Mouse (Mus musculus) B cell, adult 2 months (primary cell): ENCODE data around the gene Tle3.

Source experiments
- DNase-seq, 2 experiments: peaks; one replicate each; pipeline ENCODE4 v3.0.0; 2022

Gene Tle3

DNA sequence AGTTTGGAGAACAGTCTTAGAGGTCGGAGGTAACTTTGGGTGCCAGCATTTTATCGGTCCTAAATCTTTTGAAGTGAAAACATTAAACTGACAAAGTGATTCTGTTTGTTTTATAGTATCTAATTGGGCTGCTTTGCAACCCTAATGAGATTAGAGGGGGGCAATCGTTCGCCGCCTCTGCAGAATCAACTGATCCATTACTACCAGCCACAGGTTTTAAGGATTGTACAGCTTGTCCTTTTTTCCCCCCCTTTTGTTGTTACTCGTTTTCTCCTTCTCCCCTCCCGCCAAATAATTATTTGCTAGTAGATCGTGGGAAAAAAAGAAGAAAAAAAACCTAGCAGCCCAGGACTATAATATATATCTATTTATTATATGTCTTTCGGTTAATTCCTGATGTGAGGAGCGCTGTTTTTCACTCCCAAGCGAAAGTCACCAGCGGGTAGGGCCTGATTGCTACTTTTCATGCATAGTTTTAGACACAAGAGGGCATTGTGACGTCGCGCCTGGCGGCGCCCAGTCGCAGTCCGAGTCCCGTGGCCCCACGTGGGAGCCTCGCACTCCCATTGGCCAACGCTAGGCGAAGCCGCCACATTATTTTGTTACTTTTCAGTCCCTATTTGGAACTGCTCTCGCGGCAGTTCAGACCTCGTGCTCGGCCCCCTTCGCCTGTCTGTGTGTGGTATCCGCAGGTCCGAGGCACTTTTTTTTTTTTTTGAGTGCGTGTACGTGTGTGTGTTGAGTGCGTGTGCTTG, at the start of gene Tle3:
Tle3 (plus strand) TSS at position 612 of the 755 bp plus-strand sequence.
- peak; percentile 98 for DNase-seq

DNA sequence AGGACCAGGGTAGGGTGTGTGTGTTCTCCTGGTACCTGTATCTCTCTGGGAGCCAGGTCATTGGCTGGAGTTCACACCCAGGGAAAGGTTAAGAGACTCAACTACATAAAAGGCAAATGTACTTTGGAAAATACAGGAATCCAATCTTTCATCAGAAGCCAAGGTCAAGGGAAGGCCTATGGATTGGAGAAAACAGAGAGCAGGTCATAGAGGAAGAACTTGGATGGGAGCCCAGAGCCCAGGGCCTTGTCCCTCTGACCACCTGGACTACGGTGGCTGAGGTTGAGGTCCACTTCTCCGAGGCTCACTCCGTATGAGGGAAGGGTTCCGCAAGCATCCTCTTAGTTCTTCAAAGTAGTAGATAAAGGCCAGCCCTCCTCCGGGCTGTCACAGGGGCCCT, 48.9 kb upstream of the Tle3 start:
- DNase-seq = no peak

DNA sequence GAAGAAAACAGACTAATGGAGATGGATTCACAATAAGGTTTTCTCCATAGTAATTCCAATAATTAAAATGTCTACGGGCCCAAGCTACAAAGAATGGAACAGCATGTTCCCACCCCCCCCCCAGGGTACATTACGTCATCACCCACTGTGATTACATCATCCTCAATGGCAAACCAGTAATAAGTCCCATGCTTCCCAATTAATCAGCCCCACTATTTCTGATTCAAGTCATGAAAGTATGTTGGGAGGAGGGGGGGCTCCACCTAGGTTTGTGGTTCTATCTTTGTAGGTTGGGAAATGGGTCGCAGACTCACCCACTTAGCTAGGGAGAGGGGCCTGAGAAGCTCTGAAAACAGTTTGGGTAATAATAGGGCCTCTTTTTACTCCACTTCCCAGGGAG, 48.3 kb upstream of the Tle3 start:
- no peak for DNase-seq

DNA sequence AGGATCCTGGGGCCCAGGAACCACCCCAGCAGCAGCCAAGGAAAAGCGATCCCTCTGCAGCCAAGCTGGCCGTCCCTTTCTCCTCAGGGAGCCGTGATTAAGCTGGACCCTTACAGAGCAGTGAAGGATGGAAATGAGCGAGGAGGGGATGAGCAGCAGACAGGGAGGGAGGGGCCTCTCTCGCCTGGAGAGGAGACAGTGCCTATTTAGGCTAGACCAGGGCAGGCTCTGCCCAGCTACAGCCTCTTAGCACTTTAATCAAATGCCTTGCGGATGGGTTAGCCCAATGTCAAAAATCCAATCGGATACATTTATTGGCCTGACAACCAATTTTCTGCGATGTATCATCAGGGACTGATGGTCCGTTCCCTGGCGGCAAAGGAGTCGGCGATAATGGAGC, 47.8 kb upstream of the Tle3 start:
- DNase-seq = no peak

DNA sequence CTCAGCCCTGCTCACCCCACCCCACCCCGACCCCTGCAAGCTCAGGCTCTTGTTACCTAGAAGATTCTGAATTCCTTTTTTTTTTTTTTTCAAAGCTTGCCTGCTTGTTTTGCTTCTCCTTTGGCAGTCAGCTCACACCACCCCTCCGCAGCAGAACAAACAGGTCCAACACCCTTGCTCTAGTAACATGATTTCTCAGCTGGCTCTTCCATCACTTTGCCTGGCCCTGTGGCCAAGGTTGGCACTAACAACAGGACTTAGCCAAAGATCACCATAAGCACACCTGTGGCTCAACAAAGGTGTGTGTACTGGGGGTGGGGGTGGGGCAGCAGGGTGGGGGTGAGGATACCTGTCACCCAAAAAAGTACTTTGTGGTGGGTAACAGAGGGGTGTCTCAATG, 47.2 kb upstream of the Tle3 start:
- no peak for DNase-seq

DNA sequence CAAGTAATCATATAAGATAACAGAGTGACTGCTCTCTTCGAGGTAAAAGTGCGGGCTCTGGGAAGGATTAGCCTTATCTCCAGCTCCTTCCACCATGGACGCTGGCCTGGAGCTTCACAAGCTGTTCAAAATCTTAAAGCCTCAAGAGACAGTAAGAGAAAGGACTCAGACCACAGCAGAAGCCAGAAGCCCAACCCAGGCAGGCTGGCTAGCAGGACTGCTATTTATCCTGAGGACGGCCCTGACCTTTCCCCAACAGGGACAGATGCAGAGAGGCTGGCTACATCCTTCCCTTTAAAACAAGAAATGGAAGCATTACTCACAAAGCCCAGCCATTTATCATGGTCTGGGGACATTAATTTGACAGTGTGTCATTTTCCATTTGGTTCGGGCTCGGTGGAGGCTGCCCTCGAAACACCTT, 46.2 kb upstream of the Tle3 start:
- DNase-seq = no peak

DNA sequence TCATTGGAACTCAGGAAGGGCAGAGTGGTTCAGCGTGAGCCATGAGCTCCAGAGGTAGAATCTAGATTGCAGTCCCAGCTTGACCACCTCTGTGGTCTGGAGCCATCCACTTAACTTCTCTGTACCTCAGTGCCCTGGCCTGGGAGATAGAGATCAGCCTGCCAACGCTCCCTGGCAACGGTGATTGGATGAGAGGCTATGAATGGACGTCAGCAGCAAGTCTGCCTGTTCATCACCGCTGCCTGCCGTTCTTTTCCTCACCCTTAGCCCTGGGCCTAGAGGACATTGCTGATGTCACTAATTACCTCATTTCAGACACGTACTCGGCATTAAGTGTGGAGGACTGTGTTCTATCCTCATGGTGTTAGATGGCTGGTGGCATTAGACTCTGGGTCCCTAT, 45.2 kb upstream of the Tle3 start:
- no peak for DNase-seq

DNA sequence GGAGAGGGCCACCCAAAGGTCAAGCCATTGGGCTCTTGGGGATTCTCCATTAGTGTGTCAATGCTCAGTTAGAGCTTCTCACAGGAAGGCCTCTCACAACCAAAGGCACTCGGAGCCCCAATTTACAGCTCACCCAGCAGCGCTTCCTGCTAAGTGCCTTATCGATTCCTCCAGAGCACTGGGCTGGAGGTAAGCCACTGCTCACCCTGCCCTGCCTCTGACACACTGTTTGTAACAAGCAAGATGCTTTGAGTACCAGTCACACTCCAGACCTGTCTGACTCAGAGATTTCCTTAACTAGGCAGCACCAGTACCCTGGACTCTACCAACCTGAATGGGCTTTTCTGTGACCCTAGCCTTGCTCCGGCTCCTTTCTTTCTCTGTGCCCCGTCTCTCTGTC, 44.0 kb upstream of the Tle3 start:
- DNase-seq = no peak

DNA sequence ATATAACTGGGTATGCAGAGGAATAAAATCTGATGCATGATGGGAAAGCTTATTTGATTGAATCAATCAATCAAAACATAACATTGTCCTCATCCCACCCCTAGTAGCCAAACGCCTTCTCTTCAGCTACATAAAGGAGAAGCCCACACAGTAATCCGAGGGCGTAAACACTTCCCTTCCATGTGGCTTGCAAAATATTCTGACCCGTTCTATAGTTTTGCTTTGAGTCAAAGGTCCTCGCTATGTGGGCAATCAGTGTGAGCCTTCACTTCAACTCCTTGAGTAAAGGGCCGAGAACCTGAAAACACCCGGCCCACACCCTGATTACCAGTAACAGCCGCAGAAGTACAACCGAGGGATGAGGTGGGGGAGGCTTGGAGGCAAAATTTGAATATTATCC, 41.4 kb upstream of the Tle3 start:
- no peak for DNase-seq

DNA sequence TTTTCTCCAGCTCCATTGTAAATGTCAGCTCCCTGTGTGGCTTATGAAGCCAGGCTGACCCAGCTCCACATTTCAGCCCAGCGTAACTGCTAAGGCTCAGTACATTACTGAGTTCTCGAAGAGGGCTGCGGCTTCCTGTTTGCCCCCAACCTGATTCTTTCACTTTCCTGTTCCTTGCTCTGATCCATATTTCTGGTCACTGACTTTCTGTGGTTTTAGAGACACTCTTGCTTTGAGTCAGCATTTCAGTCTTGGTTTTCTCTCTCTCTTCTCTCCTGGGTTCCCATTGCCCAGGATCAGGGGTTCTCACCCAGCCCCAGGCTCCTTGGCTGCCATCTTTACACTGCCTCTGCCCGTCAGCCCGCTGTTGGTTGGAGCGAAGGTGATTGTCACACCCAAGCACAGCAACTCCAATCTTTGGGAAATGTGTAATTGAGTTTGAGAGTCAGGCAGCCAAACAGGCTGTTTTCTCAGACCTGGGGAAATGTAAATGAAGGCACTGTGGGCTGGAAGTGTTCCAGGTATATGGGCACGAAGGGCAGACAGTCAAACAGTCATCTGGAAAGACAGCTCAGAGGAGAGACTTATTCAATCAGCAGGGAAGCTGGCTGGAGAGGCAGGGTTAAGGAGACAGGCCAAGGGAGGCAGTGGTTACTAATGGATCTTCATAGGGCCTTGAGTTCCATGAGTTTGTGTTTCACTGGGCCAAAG, 39.8 kb upstream of the Tle3 start:
- no peak for DNase-seq

DNA sequence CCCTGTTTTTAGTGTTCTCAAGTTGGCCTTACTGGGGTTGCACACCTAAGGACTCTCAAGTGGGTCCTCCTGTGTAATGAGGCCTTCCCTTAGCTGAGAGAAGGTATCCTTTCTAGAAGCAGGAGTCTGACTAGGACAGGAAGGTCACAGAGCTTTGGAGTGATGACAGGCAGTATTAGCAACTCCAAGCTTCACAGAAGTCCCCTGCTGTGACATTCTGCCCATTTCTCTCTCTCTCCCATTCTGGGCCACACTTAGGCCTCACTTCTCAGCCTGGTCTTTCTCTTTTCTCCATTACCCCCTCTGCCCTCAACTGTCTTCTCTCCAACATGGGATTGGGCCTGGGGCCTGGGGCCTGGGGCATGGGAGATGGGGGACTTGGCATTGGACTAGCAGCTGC, 36.0 kb upstream of the Tle3 start:
- DNase-seq = no peak

DNA sequence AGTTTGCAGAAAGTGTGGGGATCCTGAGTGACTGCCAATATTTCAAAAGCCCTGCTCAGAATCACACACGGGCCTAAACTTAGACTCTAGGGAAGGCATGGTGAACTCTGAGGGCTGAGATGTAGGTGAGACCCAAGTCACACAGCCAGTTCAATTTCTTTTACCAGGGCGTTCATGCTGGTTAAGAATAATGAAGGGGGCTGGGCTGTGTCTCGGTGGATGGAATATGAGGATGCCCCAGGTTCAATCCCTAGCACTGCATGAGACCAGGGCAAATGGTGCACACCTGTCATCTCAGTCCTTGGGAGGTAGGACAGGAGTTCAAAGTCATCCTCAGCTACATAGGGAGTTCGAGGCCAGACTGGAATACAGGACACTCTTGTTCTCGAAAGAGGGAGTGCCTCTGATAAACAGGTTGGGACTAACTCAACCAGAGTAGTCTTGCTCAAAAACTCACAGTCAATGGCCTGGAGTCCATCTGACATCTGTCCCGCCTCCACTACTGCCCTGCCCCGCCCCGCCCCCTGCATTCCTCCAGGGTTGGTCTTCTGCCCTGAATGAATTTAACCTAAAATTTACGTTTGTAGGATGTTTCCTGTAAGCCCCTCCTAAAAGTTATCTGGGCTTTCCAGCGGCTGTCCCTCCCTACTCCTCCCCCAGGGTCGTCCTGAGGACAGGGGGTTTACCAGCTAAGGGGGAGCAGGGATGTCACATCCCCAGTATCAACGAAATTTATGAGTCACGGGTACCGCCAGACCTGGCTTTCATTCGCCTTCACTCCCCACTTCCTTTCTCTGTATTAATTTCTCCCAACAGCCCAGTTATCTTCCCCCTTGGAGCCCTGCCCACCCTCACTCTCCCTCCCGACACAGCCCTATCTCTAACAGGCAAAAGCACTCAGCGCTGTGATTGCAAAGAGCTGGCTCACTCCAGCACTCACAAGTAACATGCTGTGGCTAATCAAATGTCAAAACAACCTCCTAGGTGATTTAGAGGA, 35.3 kb upstream of the Tle3 start:
- DNase-seq = no peak

DNA sequence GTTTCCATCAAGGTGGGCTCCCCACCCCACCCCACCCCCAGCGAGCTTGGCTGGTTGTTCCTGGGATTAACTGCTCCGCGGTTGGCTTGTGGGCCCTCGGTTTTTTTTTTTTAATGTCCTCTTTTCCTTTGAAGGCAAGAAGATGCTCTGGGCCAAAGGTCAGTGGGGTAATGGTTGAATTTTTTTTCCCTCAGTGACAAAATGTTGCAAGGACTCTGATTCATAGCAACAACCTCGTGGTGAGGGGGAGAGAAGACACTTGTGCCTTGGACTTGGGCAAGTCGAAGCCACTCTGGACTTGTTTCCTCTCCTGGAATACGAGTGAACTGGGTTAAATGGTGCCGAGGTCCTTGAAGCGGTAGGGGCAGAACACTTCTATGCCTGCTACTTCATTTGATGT, 34.5 kb upstream of the Tle3 start:
- DNase-seq = no peak

DNA sequence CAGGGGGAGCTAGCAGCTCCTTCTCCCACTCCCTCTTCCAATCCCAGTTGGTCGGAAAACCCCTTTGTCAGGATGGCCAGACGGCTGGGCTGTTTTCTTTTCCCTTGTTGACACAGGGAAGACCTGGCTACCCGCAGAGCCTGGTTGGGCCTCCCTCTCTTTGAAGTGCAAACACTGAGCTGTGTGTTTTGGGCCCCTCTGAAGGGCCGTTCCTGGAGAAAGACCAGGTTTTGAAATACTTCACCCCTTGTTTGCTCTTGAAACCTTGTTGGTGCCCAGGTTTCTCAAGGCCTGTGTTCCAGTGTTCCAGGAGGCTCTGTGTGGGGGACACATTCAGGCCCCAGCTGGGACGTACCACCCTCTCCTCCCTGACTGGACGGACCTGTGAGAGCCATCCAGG, 32.9 kb upstream of the Tle3 start:
- DNase-seq = no peak

DNA sequence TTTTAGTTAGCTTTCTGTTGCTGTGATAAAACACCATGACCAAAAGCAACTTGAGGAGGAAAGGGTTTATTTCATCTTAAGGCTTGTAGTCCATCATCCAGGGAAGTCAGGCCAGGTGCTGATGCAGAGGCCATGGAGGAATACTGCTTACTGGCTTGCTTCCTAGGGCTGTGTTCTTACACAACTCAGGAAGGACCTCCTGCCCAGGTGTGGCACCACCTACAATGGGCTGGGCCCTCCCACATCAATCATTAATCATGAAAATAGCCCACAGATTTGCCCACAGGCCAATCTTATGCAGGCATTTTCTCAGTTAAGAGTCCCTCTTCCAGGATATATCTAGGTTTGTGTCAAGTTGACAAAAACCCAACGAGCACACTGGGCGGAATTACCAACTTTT, 31.8 kb upstream of the Tle3 start:
- DNase-seq = no peak

DNA sequence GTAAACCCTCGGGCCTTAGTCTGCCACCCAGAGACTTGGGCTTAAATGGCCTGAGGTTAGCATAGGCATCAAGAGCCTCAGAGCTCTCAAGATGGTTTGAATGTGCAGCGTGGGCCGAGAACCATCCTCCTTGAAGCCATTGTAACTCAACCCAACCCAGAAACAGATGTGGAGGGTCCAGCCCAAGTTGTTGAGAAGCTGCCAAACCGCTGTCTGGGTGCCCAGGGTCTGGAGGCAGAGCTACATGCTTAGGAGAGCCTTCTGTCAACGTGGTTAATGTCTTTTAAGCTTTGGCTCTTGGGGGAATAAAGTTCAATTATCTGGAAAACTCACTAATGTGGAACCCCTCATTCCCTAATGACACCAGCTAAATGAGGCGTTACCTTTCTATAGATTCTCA, 29.9 kb upstream of the Tle3 start:
- no peak for DNase-seq

DNA sequence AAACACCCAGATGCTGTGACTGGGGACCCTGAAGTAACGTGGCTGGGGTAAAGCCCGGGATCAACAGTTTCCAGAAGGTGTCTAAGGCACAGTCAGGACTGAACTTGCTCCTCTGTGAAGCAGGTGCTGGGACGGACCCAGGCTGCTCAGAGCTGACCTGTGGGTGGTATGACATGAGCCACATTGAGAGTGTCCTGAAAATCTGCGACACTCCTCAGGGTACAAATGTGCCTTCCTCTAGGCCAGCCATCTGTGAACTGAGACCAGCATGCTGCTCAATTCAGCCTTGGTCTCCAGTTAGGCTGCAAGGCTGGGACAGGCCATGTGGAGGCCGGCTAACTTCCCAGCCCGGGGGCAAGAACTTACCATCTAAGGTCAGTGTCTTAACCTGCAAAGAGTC, 27.5 kb upstream of the Tle3 start:
- no peak for DNase-seq

DNA sequence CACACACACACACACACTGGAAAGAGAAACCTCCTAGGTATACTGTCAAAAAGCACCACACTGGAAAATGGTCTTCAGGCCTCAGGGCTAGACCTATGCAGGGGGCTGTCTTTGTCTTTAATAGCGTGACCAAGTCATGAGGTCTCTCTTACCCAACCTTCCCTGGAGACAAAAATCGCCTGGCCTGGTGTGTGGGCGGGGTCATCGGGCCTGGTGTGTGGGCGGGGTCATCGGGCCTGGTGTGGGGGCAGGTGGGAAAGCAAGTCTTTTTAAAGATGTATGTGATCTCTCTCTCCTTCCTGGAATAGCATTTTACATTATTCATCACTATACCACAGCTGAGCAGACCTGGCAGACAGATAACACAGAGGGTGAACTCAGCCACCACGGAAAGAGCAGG, 25.2 kb upstream of the Tle3 start:
- peak; percentile 51 to 58 for DNase-seq

DNA sequence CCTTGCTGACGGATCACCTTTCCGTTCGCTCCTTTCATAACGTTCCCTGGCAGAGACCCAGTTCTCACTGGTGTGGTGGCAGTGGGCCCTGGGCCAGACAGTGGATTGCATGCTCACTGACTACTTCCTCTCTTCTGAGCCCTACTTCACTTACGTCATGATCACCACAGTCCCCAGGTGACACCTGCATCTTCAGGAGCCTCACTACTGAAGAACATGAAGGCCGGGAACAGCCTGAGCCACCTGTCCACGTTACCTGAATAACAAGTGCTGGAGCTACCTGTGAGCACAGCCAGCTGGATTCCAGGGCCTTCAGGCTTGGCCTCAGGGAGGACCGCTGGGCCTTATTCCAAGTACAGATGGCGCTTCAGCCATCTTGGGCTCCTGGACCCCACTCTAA, 24.1 kb upstream of the Tle3 start:
- peak; percentile 52 to 61 for DNase-seq

DNA sequence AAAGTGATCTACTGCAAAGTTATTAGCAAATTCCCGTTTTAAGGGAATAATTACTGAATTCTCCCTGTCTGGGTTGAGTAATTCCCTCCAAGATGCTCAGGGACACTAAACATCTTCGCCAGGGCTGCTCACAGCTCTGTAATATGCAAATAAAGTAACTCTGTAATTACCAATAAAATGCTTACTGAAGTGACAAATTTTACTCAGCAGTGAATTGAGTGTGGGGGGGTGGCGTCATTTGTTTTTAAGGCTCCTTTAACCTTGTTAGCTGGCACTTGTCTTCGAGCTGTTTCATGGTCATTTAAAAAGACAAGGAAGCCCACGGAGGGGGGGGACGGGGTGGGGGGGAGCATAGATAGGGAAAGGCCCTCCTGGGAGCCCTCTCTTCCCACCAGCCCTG, 23.6 kb upstream of the Tle3 start:
- DNase-seq = no peak

DNA sequence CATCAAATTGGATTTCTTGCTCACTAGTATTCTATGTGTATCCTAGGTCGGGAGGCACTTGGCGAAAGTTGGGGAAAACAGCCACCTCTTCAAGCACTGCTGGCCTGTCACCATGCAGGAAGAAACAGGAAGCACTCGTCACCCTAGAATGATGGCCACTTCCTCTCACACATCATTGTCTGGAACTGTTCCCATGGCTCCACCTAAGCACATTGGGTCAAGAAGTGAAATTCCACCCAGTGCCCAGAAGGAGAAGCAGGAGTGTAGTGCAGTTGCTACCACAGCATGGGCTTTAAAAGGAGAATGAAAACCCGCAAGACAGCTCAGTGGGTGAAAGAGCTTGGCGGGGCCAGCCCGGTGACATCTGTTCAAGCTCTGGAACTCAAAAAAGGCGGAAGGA, 22.5 kb upstream of the Tle3 start:
- DNase-seq = peak in 1 of 2 experiments; percentile 28

DNA sequence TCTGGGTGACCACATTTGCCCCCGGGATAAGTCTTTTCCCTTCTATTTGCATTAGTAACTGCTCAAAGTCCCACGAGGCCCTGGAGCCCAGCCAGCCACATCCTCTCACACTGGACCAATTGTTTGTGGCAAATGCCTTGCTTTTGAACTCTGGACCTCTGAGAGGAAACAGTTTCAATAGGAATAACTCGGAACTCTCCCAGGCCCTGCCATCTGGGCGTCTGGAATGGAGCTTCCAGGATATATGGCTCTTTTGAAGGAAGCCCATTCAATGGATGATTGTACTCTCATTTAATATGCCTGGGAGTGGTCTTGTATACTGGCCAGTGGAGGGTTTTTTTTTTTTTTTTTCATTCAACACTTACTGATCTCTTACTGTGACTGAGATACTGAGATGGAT, 21.0 kb upstream of the Tle3 start:
- DNase-seq = no peak

DNA sequence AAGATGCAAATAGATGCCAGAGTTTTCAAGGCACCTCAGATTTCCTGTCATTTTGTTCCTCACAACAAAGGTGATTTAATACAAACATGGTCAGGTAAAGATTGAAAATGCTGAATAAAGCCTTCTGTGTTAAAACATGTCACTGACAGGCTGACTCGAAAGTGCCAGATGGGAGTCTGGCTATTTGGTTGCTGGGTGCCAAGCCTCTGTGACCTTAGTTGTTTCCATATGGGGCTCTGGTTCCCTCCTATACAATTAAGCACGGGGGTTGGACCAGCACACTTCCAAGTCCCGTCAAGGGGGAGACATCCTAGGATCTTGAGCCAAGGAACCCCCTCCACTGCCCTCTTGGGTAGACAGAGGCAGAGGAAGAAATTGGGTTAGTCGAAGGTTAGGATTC, 13.2 kb upstream of the Tle3 start:
- DNase-seq = no peak

DNA sequence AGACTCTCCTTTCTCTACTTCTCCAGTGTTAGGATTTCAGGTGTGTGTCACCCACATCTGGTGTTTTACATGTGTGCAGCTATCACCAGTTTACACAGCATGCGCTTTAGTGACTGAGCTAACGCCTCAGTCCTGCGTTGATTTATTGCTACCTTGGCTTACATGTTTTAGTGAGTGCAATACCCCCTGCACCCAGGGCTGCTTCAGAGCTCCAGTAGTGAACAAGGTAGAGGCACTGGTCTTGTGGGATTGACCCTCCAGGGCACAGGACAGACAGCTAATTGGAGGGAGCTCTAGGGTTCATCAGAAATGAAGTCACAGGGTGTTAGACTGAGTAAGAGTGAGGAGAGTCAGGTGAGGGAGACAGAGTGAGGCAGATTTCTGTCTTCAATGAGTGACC, 12.4 kb upstream of the Tle3 start:
- no peak for DNase-seq
